Mouse (Mus musculus) liver, adult 2 months (tissue): ENCODE results near the gene 1700066M21Rik.

Source experiments
- CTCF ChIP-seq: fragments of 200-500 bp; IDR thresholded peaks from 2 replicates; pipeline ENCODE4 v1.5.1; 2011; ENCODE audit warnings: low read depth, low read length, control low read depth
- POLR2A ChIP-seq: fragments of 200-500 bp; IDR thresholded peaks from 2 replicates; pipeline ENCODE4 v1.6.1; 2011; ENCODE audit warnings: low read length, control low read depth; ENCODE audit not compliant: insufficient read depth; ENCODE audit errors: extremely low read depth

DNA sequence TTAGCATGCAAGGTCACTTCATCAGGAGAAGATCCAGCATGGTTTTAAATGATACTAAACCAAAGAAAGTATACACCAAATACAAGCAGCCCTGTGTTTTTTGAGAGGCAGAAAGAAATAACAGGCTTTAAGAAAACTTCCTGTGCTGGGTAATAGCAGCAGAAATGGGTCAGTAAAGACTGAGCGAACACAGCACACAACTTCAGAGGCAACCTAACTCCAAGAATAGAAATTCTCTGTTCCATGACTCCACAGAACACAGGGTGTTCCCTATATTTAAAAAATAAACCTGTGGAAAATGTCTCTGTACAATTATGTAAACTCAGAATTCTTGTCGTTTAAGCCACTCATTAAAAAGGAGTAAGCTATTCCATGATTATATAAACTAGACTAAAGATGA is 23.5 kb downstream of the 1700066M21Rik start:
- TF ChIP-seq CTCF: no peak
- no peak for TF ChIP-seq POLR2A
